Mouse (Mus musculus): Measurements from ENCODE around the gene Gna14. TPM values are rescaled to one million over a fixed set of nuclear protein-coding genes. Genes with fewer than 3 reads are reported as not detected.
A peak's percentile ranks its signal among the peaks of the same experiment; 100 is the strongest.

Gna14 gene
- polyA plus RNA-seq (2016; fragmentation: Nextera tagmentation; extraction: Ambion mirVana) = 0.22 and 0.28 TPM in 2 replicates

- H3K27ac ChIP-seq = no peak within 1 kb of the TSS
- H3K9ac ChIP-seq = 0 out of 2 replicates have a peak within 1 kb of the TSS, but pooled peaks have one; percentile 17
- peak within 1 kb of the TSS; percentile 36 for H3K4me3 ChIP-seq
- no peaks in the 10 kb centered on the region for H3K36me3 ChIP-seq
- peaks cover 22% of the 10 kb centered on the region for H3K27me3 ChIP-seq (replicated peaks)
- WGBS = under 1% methylated on average over 27 of the region's 27 CpGs
- peak; percentile 69 for ATAC-seq (ENCODE audit: low FRiP score, low read depth)
- peaks cover 26% of the 10 kb centered on the region for H3K4me1 ChIP-seq
- no peaks in the 10 kb centered on the region for H3K9me3 ChIP-seq
- H3K4me2 ChIP-seq (replicated peaks) = peak within 1 kb of the TSS; percentile 72
Observed at GRCm38 (mm10) chr19:16435531-16436231, at the start of gene Gna14. Gene Gna14, plus strand, starts transcription at chr19:16435762.

- H3K4me2 ChIP-seq (replicated peaks) = no peak overlapping the region
- H3K36me3 ChIP-seq = peaks cover 9% of the 10 kb centered on the region
- H3K9me3 ChIP-seq = no peaks in the 10 kb centered on the region
- H3K4me1 ChIP-seq = peaks cover 15% of the 10 kb centered on the region
- no peak overlapping the region for H3K9ac ChIP-seq
- no peak overlapping the region for H3K27ac ChIP-seq
- no peak overlapping the region for H3K4me3 ChIP-seq
- ATAC-seq (ENCODE audit: low FRiP score, low read depth) = no peak
- H3K27me3 ChIP-seq (replicated peaks) = no peaks in the 10 kb centered on the region
- 72% methylated on average over 6 of the region's 6 CpGs for WGBS
Observed at GRCm38 (mm10) chr19:16386514-16386913, 49.0 kb upstream of the Gna14 start.

DNA sequence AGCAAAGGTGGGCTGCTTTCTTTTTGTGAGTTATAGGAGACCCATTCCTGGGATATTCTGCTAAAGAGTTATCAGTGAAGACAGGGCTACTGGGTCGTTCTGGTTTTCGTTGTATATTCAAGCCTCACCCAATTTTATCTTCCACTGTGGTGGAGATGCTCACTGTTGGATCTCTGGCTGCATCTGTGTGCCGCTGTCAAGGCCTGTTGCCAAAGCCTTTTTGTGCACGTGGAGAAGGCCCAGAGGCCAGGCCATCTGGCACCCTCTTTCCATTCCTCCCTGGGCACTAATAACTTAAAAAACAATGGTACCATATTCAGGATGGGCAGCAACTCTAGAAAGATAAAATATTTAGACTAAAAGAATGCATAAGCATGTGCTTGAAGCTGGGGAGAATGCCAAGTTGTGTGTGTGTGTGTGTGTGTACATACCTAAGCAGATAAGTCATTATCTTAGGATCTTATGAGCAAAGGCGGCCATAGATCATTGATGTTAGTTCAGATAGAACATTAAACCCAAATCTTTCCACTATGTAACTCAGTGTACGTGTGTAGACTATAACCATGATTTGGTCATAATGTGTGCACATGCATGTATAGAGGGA lies 45.3 kb upstream of the Gna14 start:
- WGBS = 81% methylated on average over 6 of the region's 6 CpGs
- Histone ChIP-seq H3K9ac (no peak overlapping the region), H3K4me3 (no peak overlapping the region), H3K27ac (no peak overlapping the region), H3K36me3 (peaks cover 3% of the 10 kb centered on the region; the same call in 1 of the 2 replicates), H3K4me1 (0 out of 2 replicates have a peak, but pooled peaks cover 5% of the 10 kb centered on the region), H3K4me2 (replicated peaks) (no peak overlapping the region), H3K27me3 (replicated peaks) (no peaks in the 10 kb centered on the region), H3K9me3 (no peaks in the 10 kb centered on the region)
- no peak for ATAC-seq (ENCODE audit: low FRiP score, low read depth)

- no peaks in the 10 kb centered on the region for H3K27me3 ChIP-seq (replicated peaks)
- 0 out of 2 replicates have a peak, but pooled peaks cover 5% of the 10 kb centered on the region for H3K4me1 ChIP-seq
- no peaks in the 10 kb centered on the region for H3K36me3 ChIP-seq
- WGBS = 93% methylated on average over 5 of the region's 5 CpGs
- no peak overlapping the region for H3K4me3 ChIP-seq
- no peak overlapping the region for H3K9ac ChIP-seq
- no peaks in the 10 kb centered on the region for H3K9me3 ChIP-seq
- H3K27ac ChIP-seq = no peak overlapping the region
- H3K4me2 ChIP-seq (replicated peaks) = no peak overlapping the region
- ATAC-seq (ENCODE audit: low FRiP score, low read depth) = no peak
Observed at GRCm38 (mm10) chr19:16394381-16394780, 41.2 kb upstream of the Gna14 start.

DNA sequence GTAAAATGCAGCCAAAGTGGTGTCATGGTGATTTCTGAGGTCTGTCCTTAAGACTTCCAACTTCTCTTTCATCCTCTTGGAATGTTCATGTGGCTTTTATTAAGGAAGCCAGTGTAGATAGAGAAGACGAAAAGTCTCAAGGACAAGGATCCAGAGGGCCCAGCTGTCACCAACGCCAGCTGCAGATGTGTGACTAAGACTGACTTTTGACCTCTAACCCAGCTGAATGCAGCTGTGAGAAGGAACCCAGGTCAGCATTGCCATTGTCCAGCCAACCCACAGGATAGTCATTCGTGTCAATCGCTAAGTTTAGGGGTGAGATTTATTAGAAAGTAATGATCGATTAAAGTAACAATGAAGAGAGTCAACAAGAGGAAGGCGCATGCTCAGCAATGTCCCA lies 32.5 kb upstream of the Gna14 start:
- 82% methylated on average over 6 of the region's 6 CpGs for WGBS
- H3K27me3 ChIP-seq (replicated peaks) = no peaks in the 10 kb centered on the region

GRCm38 (mm10) chr19:16407727-16408126 lies 27.8 kb upstream of the Gna14 start:
- Histone ChIP-seq H3K9me3 (no peaks in the 10 kb centered on the region), H3K27ac (no peak overlapping the region), H3K27me3 (replicated peaks) (no peaks in the 10 kb centered on the region), H3K9ac (no peak overlapping the region), H3K4me2 (replicated peaks) (no peak overlapping the region), H3K36me3 (no peaks in the 10 kb centered on the region), H3K4me3 (no peak overlapping the region), H3K4me1 (no peaks in the 10 kb centered on the region)
- WGBS = 79% methylated on average over 1 of the region's 1 CpGs
- no peak for ATAC-seq (ENCODE audit: low FRiP score, low read depth)

More for the DNA sequence above, 32.5 kb upstream of the Gna14 start:
- H3K4me3 ChIP-seq = no peak overlapping the region
- no peak for ATAC-seq (ENCODE audit: low FRiP score, low read depth)
- no peaks in the 10 kb centered on the region for H3K9me3 ChIP-seq
- H3K36me3 ChIP-seq = no peaks in the 10 kb centered on the region
- no peaks in the 10 kb centered on the region for H3K4me1 ChIP-seq
- H3K9ac ChIP-seq = no peak overlapping the region
- no peak overlapping the region for H3K4me2 ChIP-seq (replicated peaks)
- no peak overlapping the region for H3K27ac ChIP-seq

- Histone ChIP-seq H3K27me3 (replicated peaks) (no peaks in the 10 kb centered on the region), H3K9ac (no peak overlapping the region), H3K27ac (no peak overlapping the region), H3K4me2 (replicated peaks) (no peak overlapping the region), H3K4me3 (no peak overlapping the region), H3K4me1 (no peaks in the 10 kb centered on the region), H3K36me3 (no peaks in the 10 kb centered on the region), H3K9me3 (no peaks in the 10 kb centered on the region)
- no peak for ATAC-seq (ENCODE audit: low FRiP score, low read depth)
Observed at GRCm38 (mm10) chr19:16411302-16411701, 24.3 kb upstream of the Gna14 start.

GRCm38 (mm10) chr19:16418086-16418663 lies 17.4 kb upstream of the Gna14 start:
- Histone ChIP-seq H3K27me3 (replicated peaks) (no peaks in the 10 kb centered on the region), H3K9me3 (no peaks in the 10 kb centered on the region), H3K36me3 (no peaks in the 10 kb centered on the region), H3K4me3 (no peak overlapping the region), H3K9ac (no peak overlapping the region), H3K27ac (no peak overlapping the region), H3K4me2 (replicated peaks) (no peak overlapping the region), H3K4me1 (no peaks in the 10 kb centered on the region)
- WGBS = 92% methylated on average over 5 of the region's 5 CpGs
- ATAC-seq (ENCODE audit: low FRiP score, low read depth) = no peak

DNA sequence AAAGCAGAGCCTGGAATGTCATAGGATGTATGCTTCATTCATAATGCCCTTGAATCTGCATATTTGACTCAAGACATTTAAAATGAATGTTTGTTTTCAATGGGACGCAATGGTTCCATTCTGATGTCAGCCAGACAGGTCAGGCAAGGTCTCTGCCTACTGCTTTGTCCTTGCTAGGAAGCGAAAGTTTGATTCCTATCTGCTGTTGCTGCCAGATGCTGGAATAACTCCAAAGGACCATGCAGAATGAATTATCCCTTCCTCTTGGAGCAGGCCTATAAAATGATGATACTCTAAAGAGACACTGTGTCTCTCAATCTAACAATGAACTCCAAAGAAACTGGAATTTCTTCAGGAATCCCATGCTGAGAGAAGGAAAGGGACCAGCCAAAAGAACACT lies 10.0 kb upstream of the Gna14 start:
- H3K27ac ChIP-seq = no peak overlapping the region
- no peak overlapping the region for H3K4me2 ChIP-seq (replicated peaks)
- H3K4me1 ChIP-seq = no peaks in the 10 kb centered on the region
- no peaks in the 10 kb centered on the region for H3K36me3 ChIP-seq
- ATAC-seq (ENCODE audit: low FRiP score, low read depth) = no peak
- H3K27me3 ChIP-seq (replicated peaks) = no peaks in the 10 kb centered on the region
- WGBS = 81% methylated on average over 2 of the region's 2 CpGs
- peaks cover 16% of the 10 kb centered on the region; the same call in 1 of the 2 replicates for H3K9me3 ChIP-seq
- H3K9ac ChIP-seq = no peak overlapping the region
- H3K4me3 ChIP-seq = no peak overlapping the region

GRCm38 (mm10) chr19:16431368-16431767 lies 4.2 kb upstream of the Gna14 start:
- Histone ChIP-seq H3K4me2 (replicated peaks) (no peak overlapping the region), H3K4me3 (no peak overlapping the region), H3K36me3 (no peaks in the 10 kb centered on the region), H3K9ac (no peak overlapping the region), H3K27me3 (replicated peaks) (peaks cover 13% of the 10 kb centered on the region), H3K4me1 (peaks cover 13% of the 10 kb centered on the region), H3K9me3 (peaks cover 16% of the 10 kb centered on the region; the same call in 1 of the 2 replicates), H3K27ac (no peak overlapping the region)
- ATAC-seq (ENCODE audit: low FRiP score, low read depth) = no peak
- 72% methylated on average over 8 of the region's 8 CpGs for WGBS

GRCm38 (mm10) chr19:16434879-16435278 lies 683 bp upstream of the Gna14 start:
- Histone ChIP-seq H3K9ac (no peak overlapping the region), H3K27me3 (replicated peaks) (peaks cover 22% of the 10 kb centered on the region), H3K9me3 (no peaks in the 10 kb centered on the region), H3K36me3 (no peaks in the 10 kb centered on the region), H3K4me2 (replicated peaks) (peak overlapping the region; percentile 72), H3K4me1 (peaks cover 24% of the 10 kb centered on the region), H3K4me3 (no peak overlapping the region), H3K27ac (no peak overlapping the region)
- 38% methylated on average over 9 of the region's 9 CpGs for WGBS
- ATAC-seq (ENCODE audit: low FRiP score, low read depth) = no peak

DNA sequence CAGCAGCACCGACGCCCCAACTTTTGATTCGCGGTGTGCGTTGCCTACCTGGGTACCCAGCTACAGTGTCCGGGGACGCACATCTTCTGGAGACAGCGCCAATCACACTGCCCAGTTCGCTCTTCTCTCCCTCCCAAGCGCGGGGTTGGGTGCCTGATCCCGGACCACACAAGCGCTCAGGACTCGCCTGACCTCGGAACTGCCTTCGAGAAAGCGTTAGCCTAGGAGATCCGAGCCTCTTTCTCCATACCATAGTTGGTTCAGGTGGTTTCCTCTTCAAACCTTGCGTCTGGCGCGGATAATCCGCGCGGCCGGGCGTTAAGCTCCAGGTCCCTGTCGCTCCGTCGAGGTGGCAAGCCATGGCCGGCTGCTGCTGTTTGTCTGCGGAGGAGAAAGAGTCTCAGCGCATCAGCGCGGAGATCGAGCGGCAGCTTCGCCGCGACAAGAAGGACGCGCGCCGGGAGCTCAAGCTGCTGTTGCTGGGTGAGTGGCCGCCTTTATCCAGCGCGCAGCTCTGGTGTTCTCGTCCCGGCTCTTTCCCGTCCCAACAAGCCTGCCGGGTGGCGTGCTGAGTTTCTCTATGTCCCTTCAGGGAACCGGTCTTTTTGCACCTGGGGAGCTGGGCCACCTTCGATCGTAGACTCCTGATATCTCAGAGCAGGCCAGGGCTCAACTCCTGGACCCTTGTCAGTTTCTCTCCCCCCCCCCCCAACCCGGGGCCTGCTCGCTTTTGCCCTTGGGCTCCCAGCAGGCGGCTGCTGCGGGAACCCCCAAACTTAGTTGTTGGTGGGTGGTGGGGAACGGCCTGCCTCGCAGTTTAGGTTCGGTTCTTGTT lies 990 bp downstream of the Gna14 start:
- peak overlapping the region; percentile 36 for H3K4me3 ChIP-seq
- no peaks in the 10 kb centered on the region for H3K9me3 ChIP-seq
- no peak overlapping the region for H3K27ac ChIP-seq
- no peaks in the 10 kb centered on the region for H3K36me3 ChIP-seq
- H3K27me3 ChIP-seq (replicated peaks) = peaks cover 22% of the 10 kb centered on the region
- H3K4me1 ChIP-seq = peaks cover 26% of the 10 kb centered on the region
- WGBS = 1% methylated on average over 61 of the region's 61 CpGs
- H3K4me2 ChIP-seq (replicated peaks) = peak overlapping the region; percentile 72
- ATAC-seq (ENCODE audit: low FRiP score, low read depth) = peak; percentile 21; the same call in 1 of the 2 replicates
- H3K9ac ChIP-seq = 0 out of 2 replicates have a peak overlapping the region, but pooled peaks have one; percentile 3

All from neural tube, embryonic 12.5 days (tissue).